Mouse (Mus musculus): ENCODE measurements at regions not wholly inside any gene's neighbourhood (a gene's known extent, or its start where the extent isn't known, plus 50 kb on each side); places are given as distances from the start of the nearest gene placed in this dataset.

- no peak for TF ChIP-seq CTCF (IDR thresholded peaks at IDR 0.05; ENCODE audit: low read depth)
- no peak for TF ChIP-seq EP300 (IDR thresholded peaks at IDR 0.05; ENCODE audit: low read depth)
These were observed 96.3 kb upstream of the Tsc22d1 start for GRCm38 (mm10) chr14:76318438-76318837.

Measured in liver, embryonic 14.5 days (tissue).